Mouse (Mus musculus) neural tube, embryonic 15.5 days (tissue): Measurements from ENCODE around the gene Rpl7l1. TPM values are rescaled to one million over a fixed set of nuclear protein-coding genes. Genes with fewer than 3 reads are reported as not detected.
A peak's percentile ranks its signal among the peaks of the same experiment; 100 is the strongest.

ENCODE experiments used
- ATAC-seq: fragments of 200-750 bp; cut with Nextera tagmentation; 2 replicates; pipeline ENCODE4 v1.8.0; 2017; ENCODE audit warnings: mild to moderate bottlenecking, moderate TSS enrichment, moderate library complexity; ENCODE audit not compliant: low FRiP score
- H3K27ac ChIP-seq: fragments of 300-500 bp; sonication (generic); replicated peaks from 2 replicates; pipeline ENCODE4 v1.5.1; 2015; ENCODE audit warnings: mild to moderate bottlenecking, inconsistent platforms
- H3K27me3 ChIP-seq: fragments of 300-500 bp; sonication (generic); replicated peaks from 2 replicates; pipeline ENCODE4 v1.6.1; 2015; ENCODE audit warnings: inconsistent platforms
- H3K36me3 ChIP-seq: fragments of 300-500 bp; sonication (generic); 2 replicates; pipeline ENCODE4 v1.6.1; 2015; ENCODE audit warnings: inconsistent platforms
- H3K4me1 ChIP-seq: fragments of 300-500 bp; sonication (generic); 2 replicates; pipeline ENCODE4 v1.6.1; 2015; ENCODE audit warnings: inconsistent platforms
- H3K4me2 ChIP-seq: fragments of 300-500 bp; sonication (generic); 2 replicates; pipeline ENCODE4 v1.6.1; 2015; ENCODE audit warnings: inconsistent platforms, mild to moderate bottlenecking, moderate library complexity
- H3K4me3 ChIP-seq: fragments of 300-500 bp; sonication (generic); replicated peaks from 2 replicates; pipeline ENCODE4 v1.5.1; 2015; ENCODE audit warnings: mild to moderate bottlenecking, inconsistent platforms
- H3K9ac ChIP-seq: fragments of 300-500 bp; sonication (generic); replicated peaks from 2 replicates; pipeline ENCODE4 v1.6.1; 2015; ENCODE audit warnings: mild to moderate bottlenecking, inconsistent platforms
- H3K9me3 ChIP-seq: fragments of 300-500 bp; sonication (generic); replicated peaks from 2 replicates; pipeline ENCODE4 v1.6.1; 2016; ENCODE audit warnings: inconsistent platforms
- WGBS: fragments of 180-500 bp; shearing (Covaris S2); methylation state at CpG from one replicate; pipeline ENCODE4 v1.1.7; 2015; ENCODE audit warnings: mixed read lengths; 5-methylcytosine and 5-hydroxymethylcytosine counted together
- polyA plus RNA-seq: library from polyadenylated mRNA; unstranded; fragments of >200 nt; fragmentation: Nextera tagmentation; extraction: Ambion mirVana; gene quantifications from 2 replicates; pipeline ENCODE4 v1.2.1, GENCODE M21; 2015

Rpl7l1 gene
- polyA plus RNA-seq, result 77.2 and 88.4 TPM in 2 replicates

GRCm38 (mm10) chr17:46782341-46783221, at the start of gene Rpl7l1:
TSS of gene Rpl7l1 (minus strand) at chr17:46782672.
- Histone ChIP-seq H3K4me1 (peaks cover 19% of the 10 kb centered on the region), H3K9ac (peak within 1 kb of the TSS; percentile 80), H3K27me3 (no peaks in the 10 kb centered on the region), H3K4me2 (peak within 1 kb of the TSS; percentile 62), H3K4me3 (peak within 1 kb of the TSS; percentile 67), H3K27ac (peak within 1 kb of the TSS; percentile 89), H3K9me3 (no peaks in the 10 kb centered on the region), H3K36me3 (peaks cover 32% of the 10 kb centered on the region)
- ATAC-seq, result peak; percentile 96
- under 1% methylated on average over 44 of the region's 44 CpGs for WGBS

- Histone ChIP-seq H3K4me3 (no peak overlapping the region), H3K27me3 (no peaks in the 10 kb centered on the region), H3K9me3 (no peaks in the 10 kb centered on the region), H3K4me1 (no peaks in the 10 kb centered on the region), H3K27ac (no peak overlapping the region), H3K36me3 (peaks cover 45% of the 10 kb centered on the region), H3K4me2 (no peak overlapping the region), H3K9ac (no peak overlapping the region)
- WGBS, result 87% methylated on average over 11 of the region's 11 CpGs
- no peak for ATAC-seq
These were observed 47.5 kb upstream of the Rpl7l1 start for GRCm38 (mm10) chr17:46829856-46830535.

GRCm38 (mm10) chr17:46828935-46829334, 46.5 kb upstream of the Rpl7l1 start:
- Histone ChIP-seq H3K4me1 (no peaks in the 10 kb centered on the region), H3K9ac (no peak overlapping the region), H3K9me3 (no peaks in the 10 kb centered on the region), H3K27me3 (no peaks in the 10 kb centered on the region), H3K27ac (no peak overlapping the region), H3K4me2 (no peak overlapping the region), H3K4me3 (no peak overlapping the region), H3K36me3 (peaks cover 55% of the 10 kb centered on the region)
- no peak for ATAC-seq
- WGBS, result 92% methylated on average over 3 of the region's 3 CpGs

- peaks cover 90% of the 10 kb centered on the region for H3K36me3 ChIP-seq
- ATAC-seq, result no peak
- 94% methylated on average over 8 of the region's 8 CpGs for WGBS
These were observed 40.6 kb upstream of the Rpl7l1 start for GRCm38 (mm10) chr17:46823091-46823490.

GRCm38 (mm10) chr17:46820628-46821027, 38.2 kb upstream of the Rpl7l1 start:
- no peak for ATAC-seq
- Histone ChIP-seq H3K4me2 (no peak overlapping the region), H3K4me3 (no peak overlapping the region), H3K27ac (no peak overlapping the region), H3K9me3 (no peaks in the 10 kb centered on the region), H3K9ac (no peak overlapping the region), H3K4me1 (no peaks in the 10 kb centered on the region), H3K36me3 (peaks cover 72% of the 10 kb centered on the region), H3K27me3 (no peaks in the 10 kb centered on the region)
- WGBS, result 96% methylated on average over 7 of the region's 7 CpGs

More at GRCm38 (mm10) chr17:46823091-46823490, 40.6 kb upstream of the Rpl7l1 start:
- H3K27ac ChIP-seq, result no peak overlapping the region
- no peaks in the 10 kb centered on the region for H3K4me1 ChIP-seq
- H3K9me3 ChIP-seq, result no peaks in the 10 kb centered on the region
- H3K4me2 ChIP-seq, result no peak overlapping the region
- H3K27me3 ChIP-seq, result no peaks in the 10 kb centered on the region
- H3K9ac ChIP-seq, result no peak overlapping the region
- no peak overlapping the region for H3K4me3 ChIP-seq

- H3K4me2 ChIP-seq, result no peak overlapping the region
- no peaks in the 10 kb centered on the region for H3K27me3 ChIP-seq
- H3K27ac ChIP-seq, result no peak overlapping the region
- H3K36me3 ChIP-seq, result peaks cover 57% of the 10 kb centered on the region
- 91% methylated on average over 12 of the region's 12 CpGs for WGBS
- no peak overlapping the region for H3K4me3 ChIP-seq
- H3K9ac ChIP-seq, result no peak overlapping the region
- no peaks in the 10 kb centered on the region for H3K9me3 ChIP-seq
- ATAC-seq, result no peak
- H3K4me1 ChIP-seq, result no peaks in the 10 kb centered on the region
These were observed 35.3 kb upstream of the Rpl7l1 start for GRCm38 (mm10) chr17:46817734-46818158.

GRCm38 (mm10) chr17:46816306-46816705, 33.8 kb upstream of the Rpl7l1 start:
- 67% methylated on average over 13 of the region's 13 CpGs for WGBS
- H3K36me3 ChIP-seq, result peaks cover 58% of the 10 kb centered on the region
- ATAC-seq, result no peak
- H3K9ac ChIP-seq, result no peak overlapping the region
- H3K4me1 ChIP-seq, result no peaks in the 10 kb centered on the region
- no peaks in the 10 kb centered on the region for H3K27me3 ChIP-seq
- H3K4me2 ChIP-seq, result no peak overlapping the region
- no peak overlapping the region for H3K4me3 ChIP-seq
- no peak overlapping the region for H3K27ac ChIP-seq
- no peaks in the 10 kb centered on the region for H3K9me3 ChIP-seq

GRCm38 (mm10) chr17:46814497-46814896, 32.0 kb upstream of the Rpl7l1 start:
- Histone ChIP-seq H3K4me2 (no peak overlapping the region), H3K9me3 (no peaks in the 10 kb centered on the region), H3K27ac (no peak overlapping the region), H3K36me3 (peaks cover 51% of the 10 kb centered on the region), H3K4me3 (no peak overlapping the region), H3K27me3 (no peaks in the 10 kb centered on the region), H3K4me1 (no peaks in the 10 kb centered on the region), H3K9ac (no peak overlapping the region)
- WGBS, result 91% methylated on average over 6 of the region's 6 CpGs
- ATAC-seq, result no peak

GRCm38 (mm10) chr17:46813637-46814036, 31.2 kb upstream of the Rpl7l1 start:
- H3K9me3 ChIP-seq, result no peaks in the 10 kb centered on the region
- no peaks in the 10 kb centered on the region for H3K27me3 ChIP-seq
- no peak overlapping the region for H3K9ac ChIP-seq
- H3K4me1 ChIP-seq, result no peaks in the 10 kb centered on the region
- H3K27ac ChIP-seq, result no peak overlapping the region
- 83% methylated on average over 8 of the region's 8 CpGs for WGBS
- no peak for ATAC-seq
- H3K4me2 ChIP-seq, result no peak overlapping the region
- H3K4me3 ChIP-seq, result no peak overlapping the region
- peaks cover 50% of the 10 kb centered on the region for H3K36me3 ChIP-seq

GRCm38 (mm10) chr17:46812442-46812841, 30.0 kb upstream of the Rpl7l1 start:
- no peaks in the 10 kb centered on the region for H3K4me1 ChIP-seq
- no peak overlapping the region for H3K9ac ChIP-seq
- H3K9me3 ChIP-seq, result no peaks in the 10 kb centered on the region
- 88% methylated on average over 1 of the region's 1 CpGs for WGBS
- no peak overlapping the region for H3K4me3 ChIP-seq
- no peak overlapping the region for H3K4me2 ChIP-seq
- H3K36me3 ChIP-seq, result peaks cover 56% of the 10 kb centered on the region
- no peaks in the 10 kb centered on the region for H3K27me3 ChIP-seq
- no peak for ATAC-seq
- H3K27ac ChIP-seq, result no peak overlapping the region

- 89% methylated on average over 3 of the region's 3 CpGs for WGBS
- H3K4me3 ChIP-seq, result no peak overlapping the region
- H3K9ac ChIP-seq, result no peak overlapping the region
- no peak for ATAC-seq
- no peaks in the 10 kb centered on the region for H3K9me3 ChIP-seq
- no peaks in the 10 kb centered on the region for H3K27me3 ChIP-seq
- no peak overlapping the region for H3K27ac ChIP-seq
- peaks cover 68% of the 10 kb centered on the region for H3K36me3 ChIP-seq
- H3K4me2 ChIP-seq, result no peak overlapping the region
- no peaks in the 10 kb centered on the region for H3K4me1 ChIP-seq
These were observed 28.2 kb upstream of the Rpl7l1 start for GRCm38 (mm10) chr17:46810672-46811071.
